Mouse (Mus musculus): ENCODE measurements around the gene Rhot1.

- TF ChIP-seq CTCF (IDR thresholded peaks at IDR 0.05; ENCODE audit: control insufficient read depth, insufficient read depth, low read length) (no peak), POLR2A (IDR thresholded peaks at IDR 0.05; ENCODE audit: borderline replicate concordance, control insufficient read depth, low read depth, low read length) (no peak)
These were observed 39.7 kb downstream of the Rhot1 start for GRCm38 (mm10) chr11:80248531-80248930.

All from bone marrow, adult 2 months (tissue).